Mouse (Mus musculus): ENCODE data around the gene Cox11. TPM values are rescaled to one million over a fixed set of nuclear protein-coding genes. Genes with fewer than 3 reads are reported as not detected.

Gene Cox11
- polyA plus RNA-seq (2012; rRNA removed) = 23.5 and 26.1 TPM in 2 replicates

- peak; percentile 92 to 94 for DNase-seq (ENCODE audit: extremely low spot score in 1 of 2, low spot score in 1 of 2)
These were observed at the start of gene Cox11, which contains the start of gene Stxbp4 for GRCm38 (mm10) chr11:90637440-90638311. Gene Cox11 (plus strand): TSS chr11:90638173. Gene Stxbp4 (minus strand): TSS chr11:90638084.

GRCm38 (mm10) chr11:90590996-90591395, 47.0 kb upstream of the Cox11 start:
- DNase-seq (ENCODE audit: extremely low spot score in 1 of 2, low spot score in 1 of 2) = peak in 1 of 2 experiments; percentile 24

- no peak for DNase-seq (ENCODE audit: extremely low spot score in 1 of 2, low spot score in 1 of 2)
These were observed 42.1 kb upstream of the Cox11 start for GRCm38 (mm10) chr11:90595826-90596225.

- DNase-seq (ENCODE audit: extremely low spot score in 1 of 2, low spot score in 1 of 2) = no peak
These were observed 34.9 kb upstream of the Cox11 start for GRCm38 (mm10) chr11:90603066-90603465.

GRCm38 (mm10) chr11:90612118-90612517, 25.9 kb upstream of the Cox11 start:
- DNase-seq (ENCODE audit: extremely low spot score in 1 of 2, low spot score in 1 of 2) = no peak

GRCm38 (mm10) chr11:90614743-90615142, 23.2 kb upstream of the Cox11 start:
- DNase-seq (ENCODE audit: extremely low spot score in 1 of 2, low spot score in 1 of 2) = no peak

GRCm38 (mm10) chr11:90616431-90616830, 21.5 kb upstream of the Cox11 start:
- DNase-seq (ENCODE audit: extremely low spot score in 1 of 2, low spot score in 1 of 2) = peak in 1 of 2 experiments; percentile 50

GRCm38 (mm10) chr11:90622044-90622443, 15.9 kb upstream of the Cox11 start:
- no peak for DNase-seq (ENCODE audit: extremely low spot score in 1 of 2, low spot score in 1 of 2)

- no peak for DNase-seq (ENCODE audit: extremely low spot score in 1 of 2, low spot score in 1 of 2)
These were observed 15.5 kb upstream of the Cox11 start for GRCm38 (mm10) chr11:90622500-90622899.

GRCm38 (mm10) chr11:90623477-90623876, 14.5 kb upstream of the Cox11 start:
- DNase-seq (ENCODE audit: extremely low spot score in 1 of 2, low spot score in 1 of 2) = peak in 1 of 2 experiments; percentile 80

GRCm38 (mm10) chr11:90625174-90625573, 12.8 kb upstream of the Cox11 start:
- no peak for DNase-seq (ENCODE audit: extremely low spot score in 1 of 2, low spot score in 1 of 2)

- DNase-seq (ENCODE audit: extremely low spot score in 1 of 2, low spot score in 1 of 2) = no peak
These were observed 10.2 kb upstream of the Cox11 start for GRCm38 (mm10) chr11:90627751-90628150.

GRCm38 (mm10) chr11:90632480-90632879, 5.5 kb upstream of the Cox11 start:
- no peak for DNase-seq (ENCODE audit: extremely low spot score in 1 of 2, low spot score in 1 of 2)

- no peak for DNase-seq (ENCODE audit: extremely low spot score in 1 of 2, low spot score in 1 of 2)
These were observed 3.3 kb upstream of the Cox11 start for GRCm38 (mm10) chr11:90634661-90635060.

GRCm38 (mm10) chr11:90638312-90638830, 398 bp downstream of the Cox11 start:
- DNase-seq (ENCODE audit: extremely low spot score in 1 of 2, low spot score in 1 of 2) = peak in 1 of 2 experiments; percentile 26

GRCm38 (mm10) chr11:90649777-90650176, 11.8 kb downstream of the Cox11 start:
- no peak for DNase-seq (ENCODE audit: extremely low spot score in 1 of 2, low spot score in 1 of 2)

GRCm38 (mm10) chr11:90650231-90650885, 12.4 kb downstream of the Cox11 start:
- no peak for DNase-seq (ENCODE audit: extremely low spot score in 1 of 2, low spot score in 1 of 2)

- DNase-seq (ENCODE audit: extremely low spot score in 1 of 2, low spot score in 1 of 2) = no peak
These were observed 14.6 kb downstream of the Cox11 start for GRCm38 (mm10) chr11:90652603-90653002.

- no peak for DNase-seq (ENCODE audit: extremely low spot score in 1 of 2, low spot score in 1 of 2)
These were observed 19.6 kb downstream of the Cox11 start for GRCm38 (mm10) chr11:90657527-90657926.

GRCm38 (mm10) chr11:90660662-90661061, 22.7 kb downstream of the Cox11 start:
- no peak for DNase-seq (ENCODE audit: extremely low spot score in 1 of 2, low spot score in 1 of 2)

- no peak for DNase-seq (ENCODE audit: extremely low spot score in 1 of 2, low spot score in 1 of 2)
These were observed 25.1 kb downstream of the Cox11 start for GRCm38 (mm10) chr11:90663052-90663451.
